Mouse (Mus musculus) G1E (cell line): ENCODE results near the gene Epas1. TPM values are rescaled to one million over a fixed set of nuclear protein-coding genes. Genes with fewer than 3 reads are reported as not detected.

Experiments used
- ATAC-seq: 2 replicates; pipeline ENCODE4 v1.8.0; 2016; ENCODE audit warnings: mild to moderate bottlenecking; ENCODE audit not compliant: insufficient number of reproducible peaks, poor library complexity, low FRiP score, severe bottlenecking; ENCODE audit errors: extremely low read depth
- DNase-seq: peaks from one replicate; pipeline ENCODE4 v3.0.0; 2012; ENCODE audit warnings: low spot score
- H3K27me3 ChIP-seq: 2 replicates; pipeline ENCODE4 v1.6.1; 2012; ENCODE audit warnings: mild to moderate bottlenecking, low read length, inconsistent platforms; ENCODE audit not compliant: insufficient read depth
- H3K36me3 ChIP-seq: replicated peaks from 2 replicates; pipeline ENCODE3; 2012; ENCODE audit warnings: mild to moderate bottlenecking, inconsistent platforms
- H3K4me1 ChIP-seq: 2 replicates; pipeline ENCODE4 v1.6.1; 2012; ENCODE audit warnings: low read depth, low read length, inconsistent platforms, mixed read lengths; ENCODE audit not compliant: insufficient read depth
- H3K4me3 ChIP-seq: 2 replicates; pipeline ENCODE4 v1.5.1; 2012; ENCODE audit warnings: low read depth, mild to moderate bottlenecking, inconsistent platforms, low read length, moderate library complexity, mixed read lengths
- H3K9me3 ChIP-seq: replicated peaks from 2 replicates; pipeline ENCODE4 v1.6.1; 2012; ENCODE audit warnings: inconsistent platforms
- CTCF ChIP-seq: IDR thresholded peaks from 2 replicates; pipeline ENCODE4 v1.5.1; 2012; ENCODE audit warnings: low read depth, low read length, inconsistent platforms, mixed read lengths
- GATA1 ChIP-seq: IDR thresholded peaks from 2 replicates; pipeline ENCODE4 v1.6.1; 2012; ENCODE audit warnings: borderline replicate concordance, low read length, inconsistent platforms, mixed read lengths
- GATA2 ChIP-seq: IDR thresholded peaks from 2 replicates; pipeline ENCODE4 v1.6.1; 2012; ENCODE audit warnings: low read depth, low read length, inconsistent platforms, borderline replicate concordance
- POLR2AphosphoS5 ChIP-seq: IDR thresholded peaks from 2 replicates; pipeline ENCODE4 v1.6.1; 2012; ENCODE audit warnings: low read depth, low read length, inconsistent platforms; ENCODE audit not compliant: insufficient replicate concordance
- TAL1 ChIP-seq: conservative IDR thresholded peaks from 2 replicates; pipeline ENCODE4 v1.6.1; 2012; ENCODE audit warnings: low read depth, low read length, inconsistent platforms, mixed read lengths
- polyA plus RNA-seq: library from polyadenylated mRNA; stranded (reverse); fragments of >175 nt; gene quantifications from 2 replicates; pipeline ENCODE4 v1.2.3, GENCODE M21; 2012
- total RNA-seq, 2 experiments: library from RNA; stranded (forward) in 1 of 2; stranded (reverse) in 1 of 2; fragments of 200-1000 nt in 1 of 2; fragments of >200 nt in 1 of 2; fragmentation: Nextera tagmentation in 1 of 2; gene quantifications; 2 replicates each; pipeline ENCODE4 v1.2.3; 2014 to 2017

Epas1 gene
- total and polyA plus RNA-seq, 3 experiments, result 0.05 TPM; not detected in 2

GRCm38 (mm10) chr17:86781755-86782400 lies 28.4 kb downstream of the Epas1 start:
- DNase-seq (no peak), ATAC-seq (no peak)
- no peaks in the 10 kb centered on the region for H3K36me3 ChIP-seq
- no peaks in the 10 kb centered on the region for H3K4me1 ChIP-seq
- TF ChIP-seq GATA2 (no peak), POLR2AphosphoS5 (no peak), TAL1 (no peak), GATA1 (no peak), CTCF (no peak)
- H3K4me3 ChIP-seq, result no peak overlapping the region
- no peaks in the 10 kb centered on the region; the same call in 1 of the 2 replicates for H3K27me3 ChIP-seq
- peaks cover 40% of the 10 kb centered on the region for H3K9me3 ChIP-seq

GRCm38 (mm10) chr17:86784405-86784977 lies 31.0 kb downstream of the Epas1 start:
- Histone ChIP-seq H3K4me3 (no peak overlapping the region), H3K27me3 (no peaks in the 10 kb centered on the region; the same call in 1 of the 2 replicates), H3K9me3 (peaks cover 51% of the 10 kb centered on the region), H3K36me3 (no peaks in the 10 kb centered on the region), H3K4me1 (no peaks in the 10 kb centered on the region)
- TF ChIP-seq CTCF (no peak), TAL1 (no peak), GATA1 (no peak), POLR2AphosphoS5 (no peak), GATA2 (no peak)
- ATAC-seq (no peak), DNase-seq (no peak)

DNA sequence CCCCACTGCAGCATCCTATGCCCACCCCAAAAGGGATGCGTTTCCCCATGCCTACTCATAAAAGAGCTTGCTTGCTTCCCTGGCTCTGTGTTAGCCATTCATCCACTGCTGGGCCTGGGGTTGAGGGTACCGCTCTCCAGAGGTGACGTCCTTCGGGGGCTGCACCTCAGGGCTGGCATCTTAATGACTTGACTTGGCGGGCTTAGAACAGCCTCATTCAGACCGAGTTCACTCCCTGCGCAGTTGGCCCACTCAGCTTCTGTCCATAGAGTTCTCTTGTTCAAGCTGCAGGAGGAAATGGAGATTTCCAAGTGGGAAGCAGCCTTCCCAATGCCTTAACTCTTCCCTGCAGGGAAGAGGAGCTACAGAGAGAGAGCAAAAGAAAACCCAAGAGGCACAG lies 32.1 kb downstream of the Epas1 start:
- no peak for TF ChIP-seq CTCF
- no peak for TF ChIP-seq TAL1
- TF ChIP-seq GATA2, result no peak
- no peak for TF ChIP-seq POLR2AphosphoS5
- no peak for TF ChIP-seq GATA1

GRCm38 (mm10) chr17:86786496-86786895 lies 33.0 kb downstream of the Epas1 start:
- DNase-seq (no peak), ATAC-seq (no peak)
- Histone ChIP-seq H3K27me3 (no peaks in the 10 kb centered on the region), H3K36me3 (no peaks in the 10 kb centered on the region), H3K4me3 (no peak overlapping the region), H3K4me1 (no peaks in the 10 kb centered on the region), H3K9me3 (peaks cover 49% of the 10 kb centered on the region)
- TF ChIP-seq POLR2AphosphoS5 (no peak), GATA2 (no peak), GATA1 (no peak), CTCF (no peak), TAL1 (no peak)

More for the DNA sequence above, 32.1 kb downstream of the Epas1 start:
- Histone ChIP-seq H3K9me3 (peaks cover 56% of the 10 kb centered on the region), H3K4me3 (no peak overlapping the region), H3K4me1 (no peaks in the 10 kb centered on the region), H3K27me3 (no peaks in the 10 kb centered on the region; the same call in 1 of the 2 replicates), H3K36me3 (no peaks in the 10 kb centered on the region)
- ATAC-seq, result no peak
- DNase-seq, result no peak

DNA sequence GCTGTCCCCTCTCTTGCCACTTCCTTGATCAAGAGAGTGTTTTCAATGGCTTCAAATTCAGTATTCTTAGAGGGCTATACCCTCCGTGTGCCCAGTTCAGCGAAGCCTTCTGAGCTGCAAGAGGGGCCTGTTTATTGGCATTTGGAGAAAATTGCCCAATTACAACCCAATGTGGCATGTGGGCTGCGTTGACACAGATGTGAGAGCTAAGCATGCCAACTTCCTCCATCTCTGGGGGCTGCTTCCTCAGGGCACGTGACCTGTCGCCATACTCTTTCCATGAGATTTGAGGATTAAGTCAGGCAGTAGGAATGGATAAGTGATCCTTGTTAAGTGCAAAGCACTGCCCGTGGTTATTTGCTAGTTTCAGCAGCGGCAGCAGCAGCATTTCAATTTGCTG lies 34.3 kb downstream of the Epas1 start:
- Histone ChIP-seq H3K4me1 (no peaks in the 10 kb centered on the region), H3K9me3 (peaks cover 52% of the 10 kb centered on the region), H3K4me3 (no peak overlapping the region), H3K36me3 (no peaks in the 10 kb centered on the region), H3K27me3 (no peaks in the 10 kb centered on the region)
- ATAC-seq, result no peak
- no peak for TF ChIP-seq CTCF
- TF ChIP-seq POLR2AphosphoS5, result no peak
- TF ChIP-seq TAL1, result no peak
- no peak for TF ChIP-seq GATA1
- DNase-seq, result no peak

DNA sequence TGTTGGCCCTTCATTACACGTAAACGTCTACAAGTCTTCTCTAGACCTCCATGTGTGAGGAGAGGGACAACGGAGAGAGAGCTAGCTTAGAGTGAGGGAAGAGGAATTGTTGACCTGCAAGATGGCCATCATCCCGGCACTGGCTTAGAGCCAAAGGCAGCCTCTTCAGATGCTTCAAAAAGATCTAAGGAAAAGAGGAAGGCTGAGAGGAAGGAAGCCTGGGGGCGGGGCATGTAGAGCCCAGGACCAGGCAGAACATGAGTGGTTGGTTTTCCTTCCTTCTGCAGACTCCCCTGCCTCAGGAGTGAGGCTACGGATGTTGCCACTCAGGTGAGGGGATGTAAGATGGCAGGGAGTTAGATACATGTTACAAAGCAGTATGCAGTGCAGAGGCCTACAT lies 34.8 kb downstream of the Epas1 start:
- TF ChIP-seq GATA2 (no peak), GATA1 (no peak)
- ATAC-seq (no peak), DNase-seq (no peak)
- Histone ChIP-seq H3K36me3 (no peaks in the 10 kb centered on the region), H3K27me3 (no peaks in the 10 kb centered on the region), H3K4me3 (no peak overlapping the region), H3K4me1 (no peaks in the 10 kb centered on the region), H3K9me3 (peaks cover 52% of the 10 kb centered on the region)
